In the genomic region with DNA sequence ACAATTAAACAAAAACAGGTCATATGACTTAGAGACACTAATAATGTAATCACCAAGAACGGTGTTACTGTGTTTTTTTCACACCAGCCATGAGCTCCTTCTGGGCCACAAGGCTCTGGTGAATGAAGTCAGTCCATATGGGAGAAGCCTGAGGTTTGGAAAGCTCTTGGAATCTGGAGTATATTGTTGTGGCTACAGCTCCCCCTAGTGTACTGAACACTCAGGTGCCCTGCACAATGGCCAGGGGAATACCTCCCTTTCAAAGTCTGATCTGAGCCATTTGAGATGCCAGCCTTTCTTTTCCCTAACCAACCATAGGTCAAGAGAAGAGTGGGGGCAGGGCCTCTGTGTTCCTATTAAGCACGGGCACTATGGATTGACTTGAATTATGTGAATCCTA, we compare ENCODE assay signal across 8 mouse cellular contexts.
DNase-seq lines count a peak whose midpoint lies in the region; ATAC-seq and TF ChIP-seq lines count a peak whose summit lies in the region.

No protein-coding gene starts in this region.

- no peak overlapping the region for H3K4me3 ChIP-seq in cortical plate, adult 2 months (ENCODE audit: insufficient read depth, low read length)
- no peak overlapping the region for H3K4me3 ChIP-seq in intestine, postnatal 0 days (ENCODE audit: low read depth, low read length)

- H3K4me2 ChIP-seq in intestine, postnatal 0 days (replicated peaks; ENCODE audit: low read depth): no peak overlapping the region

- H3K36me3 ChIP-seq in intestine, postnatal 0 days (ENCODE audit: control insufficient read depth, insufficient read depth): no peaks in the 10 kb centered on the region

- H3K27ac ChIP-seq in cortical plate, adult 2 months (ENCODE audit: insufficient read depth, low read length): no peak overlapping the region
- H3K27ac ChIP-seq in intestine, postnatal 0 days (ENCODE audit: low read depth, low read length): no peak overlapping the region

- 8% methylated on average over 2 of the region's 2 CpGs for WGBS in intestine, postnatal 0 days

- no peak for TF ChIP-seq POLR2A in cortical plate, adult 2 months (IDR thresholded peaks at IDR 0.05; ENCODE audit: extremely low read depth, insufficient read depth, low read length)

- peak; percentile 53 for ATAC-seq in activated CD4-positive, CD25-positive, alpha-beta regulatory T cell, adult 4 months
- ATAC-seq in intestine, postnatal 0 days: peak; percentile 82
- peak; percentile 86 for ATAC-seq in megakaryocyte-erythroid progenitor cell, adult 5-6 weeks (replicated peaks; ENCODE audit: low FRiP score, low TSS enrichment, poor library complexity, severe bottlenecking)

- no peaks in the 10 kb centered on the region for H3K4me1 ChIP-seq in cortical plate, adult 2 months (ENCODE audit: control insufficient read depth, insufficient read depth, low read length)
- no peaks in the 10 kb centered on the region for H3K4me1 ChIP-seq in intestine, postnatal 0 days (replicated peaks; ENCODE audit: control insufficient read depth, insufficient read depth, low read length)

- no peaks in the 10 kb centered on the region for H3K27me3 ChIP-seq in intestine, postnatal 0 days (replicated peaks; ENCODE audit: control insufficient read depth, insufficient read depth, low read length)

- peak; percentile 87 for TF ChIP-seq CTCF in cortical plate, adult 2 months (IDR thresholded peaks at IDR 0.05; ENCODE audit: extremely low read depth, insufficient read depth, low read length)
- TF ChIP-seq CTCF in intestine, postnatal 0 days (IDR thresholded peaks at IDR 0.05; ENCODE audit: low read depth): peak; percentile 92

- no peaks in the 10 kb centered on the region for H3K9me3 ChIP-seq in intestine, postnatal 0 days (ENCODE audit: control insufficient read depth)

- intact Hi-C loops in left cerebral cortex, postnatal 14 days (cut with DNase I): loop anchor here (1.0 to 5.0 kb wide), 2 partner anchors 41 to 240 kb away; partner anchors contain the start of gene Tab2

- DNase-seq in 3134 (ENCODE audit: extremely low read depth, insufficient read length, low spot score): peak; percentile 10
- DNase-seq in heart, adult 11 months: peak; percentile 92
- DNase-seq in left cerebral cortex, postnatal 14 days (ENCODE audit: low spot score in 2 of 2): peak; percentile 84 to 91
- DNase-seq in skeletal muscle tissue, adult 2 months (ENCODE audit: low read depth, low spot score): peak; percentile 40

- H3K9ac ChIP-seq in intestine, postnatal 0 days (ENCODE audit: low read depth, low read length): no peak overlapping the region

Comparison
In these comparisons a context has a peak if more than half of its experiments do, and no peak if none do; other contexts are left out.
1. DNase-seq: peak in every context shown above with its lines; median percentile 92 in heart, adult 11 months; 88 in left cerebral cortex, postnatal 14 days; 40 in skeletal muscle tissue, adult 2 months; 10 in 3134.